1 mouse cellular context compared by ENCODE assay signal in genomic region chr2:153055270-153055920, GRCm38 (mm10).
TF ChIP-seq lines count a peak whose summit lies in the region.

No protein-coding gene starts in this region.

TF ChIP-seq in CH12.LX, 34 proteins besides CTCF, POLR2A, EP300 and RAD21:
- TF ChIP-seq E2F4 (IDR thresholded peaks at IDR 0.05; ENCODE audit: insufficient replicate concordance, low read depth, low read length), result no peak
- no peak for TF ChIP-seq KAT2A (IDR thresholded peaks at IDR 0.05; ENCODE audit: insufficient replicate concordance, low read length)
- no peak for TF ChIP-seq MAX (IDR thresholded peaks at IDR 0.05; ENCODE audit: low read length)
- no peak for TF ChIP-seq HCFC1 (IDR thresholded peaks at IDR 0.05; ENCODE audit: low read depth, low read length)
- TF ChIP-seq NELFE (IDR thresholded peaks at IDR 0.05; ENCODE audit: low read depth, low read length), result no peak
